Mouse (Mus musculus): ENCODE measurements around the gene Hivep3.

DNA sequence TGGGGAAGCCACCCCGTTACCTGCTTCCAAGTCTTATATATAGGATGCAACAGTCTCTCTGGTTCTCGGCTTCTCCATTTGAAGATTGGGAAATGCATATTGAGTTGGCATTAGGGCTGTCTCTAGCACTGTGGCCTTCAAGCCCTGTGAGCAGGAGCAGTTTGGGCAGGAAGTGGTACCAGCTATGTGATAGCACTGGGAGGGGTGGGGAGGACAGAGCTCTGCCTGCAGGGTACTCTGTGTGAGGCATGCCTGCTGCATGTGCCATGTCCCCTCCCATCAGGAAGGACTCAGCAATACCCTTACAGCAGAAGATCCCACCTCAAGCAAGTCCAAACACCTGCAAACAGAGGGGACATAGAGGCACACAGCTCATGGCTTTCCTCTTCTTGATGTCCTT lies 142.0 kb downstream of the Hivep3 start:
- TF ChIP-seq CTCF (conservative IDR thresholded peaks at IDR 0.05; ENCODE audit: low read length) = no peak
- TF ChIP-seq NANOG (IDR thresholded peaks at IDR 0.05; ENCODE audit: borderline replicate concordance, low read length) = no peak
